Mouse (Mus musculus): ENCODE data around the gene Syf2.

DNA sequence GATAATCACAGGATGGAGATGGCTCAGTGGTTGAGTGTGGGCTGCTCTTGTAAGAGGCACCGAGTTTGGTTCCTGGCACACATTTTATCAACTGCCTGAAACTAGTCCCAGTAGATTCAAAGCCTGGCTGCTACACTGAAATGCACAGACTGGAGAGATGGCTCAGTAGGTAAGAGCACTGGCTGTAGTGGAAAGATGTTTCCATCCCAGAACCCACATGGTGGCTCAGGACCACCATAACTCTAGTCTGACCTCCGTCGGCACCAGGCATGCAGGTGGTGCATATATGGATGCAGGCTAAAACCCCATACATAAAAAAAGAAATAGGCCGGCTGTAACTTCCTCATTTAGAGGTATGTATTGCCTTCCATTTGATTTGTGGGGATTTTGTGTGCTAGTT, 1.2 kb upstream of the Syf2 start:
- TF ChIP-seq RCOR1 (conservative IDR thresholded peaks at IDR 0.05; ENCODE audit: low read depth, low read length) (no peak), EP300 (IDR thresholded peaks at IDR 0.05; ENCODE audit: low read length) (no peak), MAFK (IDR thresholded peaks at IDR 0.05; ENCODE audit: insufficient replicate concordance, low read length) (no peak), PAX5 (IDR thresholded peaks at IDR 0.05; ENCODE audit: low read length) (no peak), CTCF (conservative IDR thresholded peaks at IDR 0.05 in 1 of 2, IDR thresholded peaks at IDR 0.05 in 1 of 2; ENCODE audit: low read depth in 2 of 2, low read length in 2 of 2) (no peak), POLR2A (IDR thresholded peaks at IDR 0.05; ENCODE audit: low read depth, low read length) (no peak)
